Mouse (Mus musculus) neural tube, embryonic 14.5 days (tissue): Measurements from ENCODE around the gene Pde11a. TPM values are rescaled to one million over a fixed set of nuclear protein-coding genes. Genes with fewer than 3 reads are reported as not detected.

Source experiments
- ATAC-seq: fragments of 200-750 bp; cut with Nextera tagmentation; 2 replicates; pipeline ENCODE4 v1.8.0; 2017; ENCODE audit warnings: low read depth, mild to moderate bottlenecking, moderate TSS enrichment, moderate library complexity
- H3K27ac ChIP-seq: fragments of 300-500 bp; sonication (generic); 2 replicates; pipeline ENCODE4 v1.5.1; 2014; ENCODE audit warnings: low read depth, mild to moderate bottlenecking, control low read depth, low read length, moderate library complexity, mixed read lengths
- H3K27me3 ChIP-seq: fragments of 300-500 bp; sonication (generic); 2 replicates; pipeline ENCODE4 v1.6.1; 2014; ENCODE audit warnings: low read length; ENCODE audit not compliant: control insufficient read depth, insufficient read depth
- H3K36me3 ChIP-seq: fragments of 300-500 bp; sonication (generic); 2 replicates; pipeline ENCODE4 v1.6.1; 2014; ENCODE audit warnings: low read length, mixed read lengths; ENCODE audit not compliant: control insufficient read depth, insufficient read depth
- H3K4me1 ChIP-seq: fragments of 300-500 bp; sonication (generic); 2 replicates; pipeline ENCODE4 v1.6.1; 2014; ENCODE audit warnings: low read length; ENCODE audit not compliant: control insufficient read depth, insufficient read depth
- H3K4me2 ChIP-seq: fragments of 300-500 bp; sonication (generic); 2 replicates; pipeline ENCODE4 v1.6.1; 2014; ENCODE audit warnings: mild to moderate bottlenecking, low read depth, low read length, control low read depth
- H3K4me3 ChIP-seq: fragments of 300-500 bp; sonication (generic); 2 replicates; pipeline ENCODE4 v1.5.1; 2014; ENCODE audit warnings: low read depth, low read length, control low read depth, mixed read lengths
- H3K9ac ChIP-seq: fragments of 300-500 bp; sonication (generic); replicated peaks from 2 replicates; pipeline ENCODE4 v1.6.1; 2014; ENCODE audit warnings: low read depth, mild to moderate bottlenecking, control low read depth, low read length, mixed read lengths
- H3K9me3 ChIP-seq: fragments of 300-500 bp; sonication (generic); 2 replicates; pipeline ENCODE4 v1.6.1; 2016; ENCODE audit warnings: low read length; ENCODE audit not compliant: control insufficient read depth
- WGBS: fragments of 180-500 bp; shearing (Covaris S2); extraction: QIAGEN DNeasy Blood & Tissue Kit; methylation state at CpG from one replicate; pipeline ENCODE4 v1.1.7; 2014; 5-methylcytosine and 5-hydroxymethylcytosine counted together
- polyA plus RNA-seq: library from polyadenylated mRNA; unstranded; fragments of >200 nt; fragmentation: Nextera tagmentation; extraction: Ambion mirVana; gene quantifications from 2 replicates; pipeline ENCODE4 v1.2.1, GENCODE M21; 2014

Pde11a gene
- polyA plus RNA-seq, 1 experiment from 2014 or later = 3.3 TPM

DNA sequence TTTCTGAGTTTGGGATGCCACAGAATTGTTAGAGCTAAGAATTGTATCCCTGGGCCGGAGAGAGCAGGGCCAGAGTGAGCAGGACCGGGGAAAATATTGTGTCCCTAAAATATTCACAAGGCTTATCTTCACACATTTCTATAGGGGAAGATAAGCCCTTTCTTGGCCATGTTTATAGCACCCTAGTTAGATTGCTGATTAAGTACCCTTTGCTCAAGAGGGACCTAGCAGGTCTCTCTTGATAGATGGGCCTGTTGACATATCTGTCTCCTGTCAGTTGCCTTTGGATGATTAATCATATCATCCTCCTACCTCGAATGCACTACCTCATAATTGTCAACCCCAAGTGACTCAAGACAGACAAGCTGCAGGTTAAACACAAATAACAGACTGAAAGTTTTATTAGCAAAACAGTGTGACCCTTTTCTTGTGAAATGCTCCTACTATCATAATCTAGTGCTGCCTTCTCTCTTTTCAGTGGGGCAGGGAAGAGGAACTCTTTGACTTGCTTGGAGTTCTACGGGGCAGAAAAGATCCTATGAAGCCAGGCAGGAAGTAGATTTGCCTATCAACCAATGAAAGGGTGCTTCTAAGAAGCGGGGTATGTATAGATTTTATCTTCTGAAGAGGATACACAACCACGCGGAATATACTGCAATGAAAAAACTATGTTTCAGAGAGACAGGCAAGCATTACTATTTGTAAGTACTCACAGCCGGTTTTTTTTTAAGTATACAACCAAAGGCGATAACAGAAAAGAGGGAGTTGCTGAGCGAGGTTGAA, 100.7 kb downstream of the Pde11a start:
- Histone ChIP-seq H3K9me3 (no peaks in the 10 kb centered on the region), H3K4me1 (no peaks in the 10 kb centered on the region), H3K27me3 (no peaks in the 10 kb centered on the region), H3K36me3 (no peaks in the 10 kb centered on the region), H3K4me3 (no peak overlapping the region), H3K4me2 (no peak overlapping the region), H3K9ac (no peak overlapping the region), H3K27ac (no peak overlapping the region)
- ATAC-seq = no peak
- 90% methylated on average over 10 of the region's 10 CpGs for WGBS

DNA sequence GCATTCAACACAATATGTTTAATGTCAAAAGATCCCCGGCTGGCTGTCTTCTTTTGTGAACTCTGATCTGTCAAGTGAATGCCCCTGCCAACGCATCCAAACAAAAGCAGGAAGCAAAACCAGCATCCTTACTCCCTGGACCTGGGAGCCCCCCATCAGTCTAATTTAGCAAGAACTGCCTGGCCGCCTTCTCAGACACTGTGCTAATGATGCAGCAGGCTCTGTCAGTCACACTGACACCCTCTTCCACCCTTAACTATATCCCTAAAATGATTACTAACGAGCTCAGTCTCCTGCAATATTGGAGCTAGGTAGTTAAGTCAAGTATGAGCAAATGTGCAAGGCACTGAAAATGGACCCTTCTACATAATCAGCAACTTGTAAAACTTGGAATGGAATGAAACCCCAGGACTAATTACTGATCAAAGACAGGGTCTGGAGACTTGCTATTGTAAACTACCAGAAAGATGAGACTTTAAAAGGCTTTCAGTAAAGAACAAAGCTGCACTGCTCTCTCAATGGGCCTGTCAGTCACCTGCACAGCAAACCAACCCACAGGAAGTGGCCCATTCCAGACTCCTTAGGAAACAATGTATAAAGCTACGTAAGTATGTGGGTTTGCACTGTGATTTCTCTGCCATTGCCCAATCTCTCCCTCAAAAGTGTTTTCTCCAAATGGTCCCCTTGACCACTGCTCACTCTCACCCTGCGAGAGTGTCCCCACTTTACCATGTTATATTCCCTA, 118.0 kb downstream of the Pde11a start:
- WGBS = 35% methylated on average over 6 of the region's 6 CpGs
- H3K4me2 ChIP-seq = no peak overlapping the region
- no peak for ATAC-seq

DNA sequence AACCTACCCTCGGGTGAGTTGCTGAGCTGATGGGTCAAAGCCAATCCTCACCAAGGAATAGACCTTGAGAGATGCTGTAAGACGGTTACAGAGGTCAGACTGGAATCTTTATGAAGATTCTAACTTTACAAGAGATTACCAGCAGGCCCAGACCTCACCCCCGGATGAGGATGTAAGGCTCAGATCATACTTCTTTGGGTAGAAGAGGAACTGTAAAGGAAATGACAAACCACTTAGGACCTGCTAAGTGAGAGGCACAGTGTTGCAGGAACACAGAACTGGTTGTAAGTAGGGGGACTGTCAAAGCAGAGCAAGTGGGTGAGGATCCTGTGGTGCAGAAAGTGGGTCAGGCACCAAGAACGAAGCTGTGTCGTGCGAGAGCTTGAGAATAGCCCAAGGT, 119.0 kb downstream of the Pde11a start:
- H3K27me3 ChIP-seq = no peaks in the 10 kb centered on the region
- 86% methylated on average over 6 of the region's 6 CpGs for WGBS
- no peak overlapping the region for H3K4me3 ChIP-seq
- ATAC-seq = no peak
- H3K9me3 ChIP-seq = no peaks in the 10 kb centered on the region
- no peak overlapping the region for H3K4me2 ChIP-seq
- H3K27ac ChIP-seq = no peak overlapping the region
- no peaks in the 10 kb centered on the region for H3K4me1 ChIP-seq
- no peak overlapping the region for H3K9ac ChIP-seq
- no peaks in the 10 kb centered on the region for H3K36me3 ChIP-seq

More for the DNA sequence above, 118.0 kb downstream of the Pde11a start:
- Histone ChIP-seq H3K4me3 (no peak overlapping the region), H3K27ac (no peak overlapping the region), H3K9ac (no peak overlapping the region), H3K9me3 (no peaks in the 10 kb centered on the region), H3K36me3 (no peaks in the 10 kb centered on the region), H3K4me1 (no peaks in the 10 kb centered on the region), H3K27me3 (no peaks in the 10 kb centered on the region)

DNA sequence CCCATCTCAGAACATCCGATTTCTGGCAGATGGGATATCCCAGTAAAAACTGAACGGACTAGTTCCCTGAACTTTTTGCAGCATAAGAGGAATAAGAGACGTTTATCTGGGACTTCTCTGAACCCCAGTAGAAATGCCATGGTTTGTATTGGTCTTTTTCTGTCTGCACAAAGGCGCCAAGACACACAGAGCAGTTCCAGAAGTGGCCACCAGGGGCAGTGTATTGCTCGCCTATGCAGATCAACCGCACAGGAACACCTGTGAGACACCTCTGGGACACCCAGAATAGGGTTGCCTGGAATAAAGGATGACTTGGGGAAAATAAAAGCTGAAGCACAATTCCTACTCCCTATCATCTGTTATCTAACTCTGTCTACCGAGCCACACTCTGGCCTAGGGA, 122.4 kb downstream of the Pde11a start:
- Histone ChIP-seq H3K36me3 (no peaks in the 10 kb centered on the region), H3K4me2 (no peak overlapping the region), H3K4me1 (no peaks in the 10 kb centered on the region), H3K4me3 (no peak overlapping the region), H3K27ac (no peak overlapping the region), H3K9me3 (no peaks in the 10 kb centered on the region), H3K27me3 (no peaks in the 10 kb centered on the region), H3K9ac (no peak overlapping the region)
- ATAC-seq = no peak
- WGBS = 59% methylated on average over 7 of the region's 7 CpGs

DNA sequence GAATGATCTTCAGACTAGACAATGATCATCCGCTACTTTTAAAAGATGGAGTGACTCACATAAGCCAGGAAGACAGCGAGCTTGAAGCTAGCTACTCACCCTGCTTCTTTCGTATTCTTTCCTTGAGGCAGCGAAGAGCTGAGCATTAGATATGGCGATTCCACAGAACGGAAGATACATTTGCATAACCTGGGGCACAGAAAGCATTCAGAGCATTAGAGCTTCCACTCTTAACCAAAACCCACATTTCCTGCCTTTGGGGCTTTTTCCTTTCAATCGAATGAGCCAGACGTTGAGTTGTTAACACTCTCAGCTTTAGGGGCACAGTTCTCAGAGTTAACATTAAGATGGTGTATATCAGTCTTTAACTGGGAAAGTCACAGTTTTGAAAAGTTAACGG, 123.4 kb downstream of the Pde11a start:
- H3K27me3 ChIP-seq = no peaks in the 10 kb centered on the region
- no peaks in the 10 kb centered on the region for H3K4me1 ChIP-seq
- no peaks in the 10 kb centered on the region for H3K9me3 ChIP-seq
- H3K4me3 ChIP-seq = no peak overlapping the region
- no peak overlapping the region for H3K4me2 ChIP-seq
- H3K36me3 ChIP-seq = no peaks in the 10 kb centered on the region
- H3K9ac ChIP-seq = no peak overlapping the region
- WGBS = 82% methylated on average over 9 of the region's 9 CpGs
- no peak overlapping the region for H3K27ac ChIP-seq
- no peak for ATAC-seq

DNA sequence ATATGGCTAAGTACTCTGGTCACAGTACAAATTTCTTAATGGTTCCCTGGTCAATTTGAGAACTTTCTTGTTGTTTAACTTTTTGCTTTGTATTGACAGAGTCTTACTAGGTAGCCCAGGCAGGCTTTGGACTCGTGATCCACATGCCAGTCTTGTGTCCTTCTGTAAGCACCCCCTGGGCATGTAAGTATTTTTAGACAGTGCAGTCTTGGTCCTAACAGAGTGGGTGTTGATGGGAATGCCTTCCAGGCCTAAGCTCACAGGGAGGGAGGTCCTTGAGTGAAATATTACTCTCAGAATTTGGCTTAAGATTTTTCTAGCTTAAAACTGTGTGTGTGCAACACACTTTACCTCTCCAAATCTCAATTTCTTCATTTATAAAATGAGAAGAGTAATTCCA, 153.4 kb downstream of the Pde11a start:
- Histone ChIP-seq H3K27me3 (no peaks in the 10 kb centered on the region), H3K36me3 (no peaks in the 10 kb centered on the region), H3K4me1 (no peaks in the 10 kb centered on the region), H3K27ac (no peak overlapping the region), H3K9ac (no peak overlapping the region), H3K4me2 (no peak overlapping the region), H3K9me3 (no peaks in the 10 kb centered on the region), H3K4me3 (no peak overlapping the region)
- WGBS = 54% methylated on average over 1 of the region's 1 CpGs
- ATAC-seq = no peak

DNA sequence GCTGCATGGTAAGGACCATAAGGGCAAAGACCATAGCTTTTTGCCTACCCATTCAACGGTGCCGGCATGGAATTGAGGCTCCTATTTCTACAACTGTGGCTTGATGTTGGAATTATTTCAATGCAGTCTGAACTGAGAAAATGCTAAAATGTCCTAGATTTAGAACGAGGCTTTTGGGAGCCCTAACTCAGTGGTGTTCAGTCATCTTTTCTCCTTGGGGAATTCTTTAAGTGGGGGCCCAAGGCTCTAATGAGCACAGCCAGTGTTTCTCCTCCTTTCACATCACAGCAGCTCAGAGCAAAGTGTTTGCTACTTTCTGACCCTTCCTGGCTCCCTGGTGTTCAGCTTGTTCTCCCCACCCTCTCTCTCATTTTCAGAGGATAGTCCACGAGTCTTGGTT, 175.8 kb downstream of the Pde11a start:
- no peaks in the 10 kb centered on the region for H3K36me3 ChIP-seq
- no peak overlapping the region for H3K4me2 ChIP-seq
- no peaks in the 10 kb centered on the region for H3K9me3 ChIP-seq
- H3K4me1 ChIP-seq = no peaks in the 10 kb centered on the region
- H3K4me3 ChIP-seq = no peak overlapping the region
- H3K27me3 ChIP-seq = no peaks in the 10 kb centered on the region
- no peak for ATAC-seq
- H3K9ac ChIP-seq = no peak overlapping the region
- no peak overlapping the region for H3K27ac ChIP-seq
- 80% methylated on average over 4 of the region's 4 CpGs for WGBS

DNA sequence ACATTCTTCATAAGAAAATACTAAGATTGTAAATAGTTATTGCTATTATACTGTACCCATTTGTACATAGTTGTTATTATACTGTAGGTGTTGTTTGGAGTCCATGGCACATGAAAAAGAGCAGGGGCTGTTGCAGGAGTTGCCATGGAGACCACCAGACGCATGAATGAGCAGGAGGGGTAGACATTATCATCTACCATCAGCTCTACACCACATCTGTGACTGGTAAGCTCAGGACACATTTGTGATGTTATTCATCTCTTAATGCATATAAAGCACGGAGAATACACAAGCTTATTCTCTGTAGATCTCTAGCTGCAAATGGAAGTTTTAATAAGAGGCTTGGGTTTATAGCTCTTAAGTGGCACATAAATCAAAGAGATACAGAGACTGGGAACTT, 179.6 kb downstream of the Pde11a start:
- H3K27me3 ChIP-seq = no peaks in the 10 kb centered on the region
- WGBS = 34% methylated on average over 2 of the region's 2 CpGs

DNA sequence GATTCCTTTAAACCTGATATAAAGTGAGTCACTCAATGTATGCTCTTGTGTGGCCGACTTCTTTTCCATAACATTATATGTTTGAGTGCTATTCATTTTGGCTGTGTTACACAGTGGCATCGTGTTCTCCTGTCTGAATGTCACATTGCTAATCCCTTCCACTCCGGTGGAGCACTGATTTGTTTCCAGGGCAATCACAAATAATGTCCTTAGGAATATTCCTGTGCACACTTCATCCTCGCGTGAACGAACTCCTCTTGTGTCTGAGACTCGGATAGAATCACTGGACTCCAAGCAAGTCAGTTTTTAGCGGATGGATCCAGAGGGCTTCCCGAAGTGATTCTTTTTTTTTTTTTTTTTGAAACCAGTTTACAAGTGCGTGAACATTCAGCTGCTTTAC, 197.4 kb downstream of the Pde11a start:
- no peaks in the 10 kb centered on the region for H3K36me3 ChIP-seq
- H3K9ac ChIP-seq = no peak overlapping the region
- no peak for ATAC-seq
- 66% methylated on average over 10 of the region's 10 CpGs for WGBS
- H3K4me2 ChIP-seq = no peak overlapping the region
- H3K4me3 ChIP-seq = no peak overlapping the region
- H3K27me3 ChIP-seq = no peaks in the 10 kb centered on the region
- H3K4me1 ChIP-seq = no peaks in the 10 kb centered on the region
- no peaks in the 10 kb centered on the region for H3K9me3 ChIP-seq
- H3K27ac ChIP-seq = no peak overlapping the region

More for the DNA sequence above, 179.6 kb downstream of the Pde11a start:
- Histone ChIP-seq H3K9me3 (no peaks in the 10 kb centered on the region), H3K4me3 (no peak overlapping the region), H3K36me3 (no peaks in the 10 kb centered on the region), H3K9ac (no peak overlapping the region), H3K4me2 (no peak overlapping the region), H3K27ac (no peak overlapping the region), H3K4me1 (no peaks in the 10 kb centered on the region)
- ATAC-seq = peak; percentile 58; the same call in 1 of the 2 replicates
